ENCODE assay signal across 20 mouse cellular contexts in the genomic region with DNA sequence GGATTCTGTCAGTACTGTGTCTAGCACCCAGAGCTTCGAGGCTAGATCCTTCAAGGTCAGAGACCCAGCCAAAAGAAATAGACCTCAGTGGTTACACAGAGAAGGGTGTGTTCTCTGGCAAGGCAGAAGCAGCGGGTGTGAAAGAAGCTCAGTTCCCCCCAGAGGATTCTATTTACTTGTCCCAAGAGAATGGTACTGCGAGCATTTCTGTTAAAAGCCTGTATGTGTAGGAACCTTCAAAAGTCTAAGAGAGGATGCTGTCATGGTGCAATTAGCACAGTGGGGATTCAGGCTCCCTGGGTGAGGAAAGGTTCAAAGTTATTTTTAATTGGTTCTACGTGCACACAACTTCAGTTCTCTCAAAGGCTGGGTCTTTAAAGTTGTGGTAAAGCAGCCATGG. TPM values are rescaled to one million over a fixed set of nuclear protein-coding genes. Genes with fewer than 3 reads are reported as not detected.
A peak's percentile ranks its signal among the peaks of the same experiment; 100 is the strongest.
DNase-seq lines count a peak whose midpoint lies in the region; ATAC-seq lines count a peak whose summit lies in the region.
"Had no signal": no experiment of that assay in that cellular context is flagged by ENCODE, and none has a peak within 500 bp of the region (broad histone marks: within the 10 kb centered on the region; RNA-seq: fewer than 3 reads in every experiment).

No protein-coding gene starts in this region.

- ATAC-seq in kidney, embryonic 15.5 days (replicated peaks; ENCODE audit: low FRiP score): no peak
- ATAC-seq in kidney, embryonic 14.5 days (ENCODE audit: low FRiP score, low TSS enrichment): no peak
- 0 out of 2 replicates have a peak, but pooled peaks have one; percentile 45 for ATAC-seq in megakaryocyte, adult 5-6 weeks (ENCODE audit: poor library complexity, severe bottlenecking)
- no peak for ATAC-seq in hindbrain, embryonic 11.5 days (ENCODE audit: low FRiP score)
- ATAC-seq: forebrain, embryonic 15.5 days; intestine, embryonic 15.5 days had no signal

- peak; percentile 22 to 31 for DNase-seq in B cell, adult 2 months
- no peak for DNase-seq in embryonic facial prominence, embryonic 10.5 days (ENCODE audit: low spot score)
- DNase-seq in hindbrain, embryonic 11.5 days (ENCODE audit: low spot score): no peak
- DNase-seq in cerebellum, postnatal 10 days: no peak
- DNase-seq in left cerebral cortex, adult 18-20 months (ENCODE audit: low spot score in 2 of 2): no peak
- DNase-seq: adrenal gland, adult 8-10 months; cerebellum, adult 9-10 months; gastrocnemius, postnatal 14 days; kidney, postnatal 36 days; liver; lung, adult 2 months; right cerebral cortex, postnatal 14 days; thymus, postnatal 4 days had no signal

- H3K9me3 ChIP-seq in kidney, embryonic 15.5 days (replicated peaks): no peaks in the 10 kb centered on the region
- no peaks in the 10 kb centered on the region for H3K9me3 ChIP-seq in kidney, embryonic 14.5 days (ENCODE audit: control insufficient read depth, low read length)
- H3K9me3 ChIP-seq in embryonic facial prominence, embryonic 10.5 days: no peaks in the 10 kb centered on the region
- no peaks in the 10 kb centered on the region for H3K9me3 ChIP-seq in hindbrain, embryonic 11.5 days (ENCODE audit: control insufficient read depth, low read length)
- H3K9me3 ChIP-seq: forebrain, embryonic 15.5 days; heart, embryonic 12.5 days; intestine, embryonic 15.5 days had no signal

- no peaks in the 10 kb centered on the region for H3K27me3 ChIP-seq in kidney, embryonic 15.5 days
- H3K27me3 ChIP-seq in kidney, embryonic 14.5 days (ENCODE audit: control insufficient read depth, insufficient read depth, low read length): no peaks in the 10 kb centered on the region
- H3K27me3 ChIP-seq in embryonic facial prominence, embryonic 10.5 days (replicated peaks; ENCODE audit: low read depth, poor library complexity, severe bottlenecking): no peaks in the 10 kb centered on the region
- H3K27me3 ChIP-seq in hindbrain, embryonic 11.5 days (ENCODE audit: control insufficient read depth, insufficient read depth, low read length): no peaks in the 10 kb centered on the region
- H3K27me3 ChIP-seq: forebrain, embryonic 15.5 days; heart, embryonic 12.5 days; intestine, embryonic 15.5 days had no signal

- 0 out of 2 replicates have a peak, but pooled peaks cover 7% of the 10 kb centered on the region for H3K36me3 ChIP-seq in kidney, embryonic 15.5 days
- peaks cover 4% of the 10 kb centered on the region; the same call in 1 of the 2 replicates for H3K36me3 ChIP-seq in kidney, embryonic 14.5 days (ENCODE audit: control insufficient read depth, insufficient read depth, low read length)
- H3K36me3 ChIP-seq in embryonic facial prominence, embryonic 10.5 days (replicated peaks): peaks cover 15% of the 10 kb centered on the region
- H3K36me3 ChIP-seq in hindbrain, embryonic 11.5 days (ENCODE audit: control insufficient read depth, insufficient read depth, low read length): no peaks in the 10 kb centered on the region
- H3K36me3 ChIP-seq: forebrain, embryonic 15.5 days had no signal

- H3K9ac ChIP-seq in kidney, embryonic 15.5 days: no peak overlapping the region
- no peak overlapping the region for H3K9ac ChIP-seq in kidney, embryonic 14.5 days (ENCODE audit: low read depth, low read length)
- no peak overlapping the region for H3K9ac ChIP-seq in hindbrain, embryonic 11.5 days (ENCODE audit: low read depth, low read length)
- H3K9ac ChIP-seq: forebrain, embryonic 15.5 days; heart, embryonic 12.5 days; intestine, embryonic 15.5 days had no signal

- H3K4me1 ChIP-seq in kidney, embryonic 15.5 days: peaks cover 8% of the 10 kb centered on the region; the same call in 1 of the 2 replicates
- H3K4me1 ChIP-seq in kidney, embryonic 14.5 days (ENCODE audit: control insufficient read depth, insufficient read depth, low read length): peaks cover 7% of the 10 kb centered on the region; the same call in 1 of the 2 replicates
- H3K4me1 ChIP-seq in embryonic facial prominence, embryonic 10.5 days: peaks cover 58% of the 10 kb centered on the region
- H3K4me1 ChIP-seq in hindbrain, embryonic 11.5 days (replicated peaks; ENCODE audit: control insufficient read depth, insufficient read depth, low read length): no peaks in the 10 kb centered on the region
- H3K4me1 ChIP-seq: forebrain, embryonic 15.5 days had no signal

- no peak overlapping the region for H3K4me2 ChIP-seq in kidney, embryonic 15.5 days
- H3K4me2 ChIP-seq in kidney, embryonic 14.5 days (replicated peaks; ENCODE audit: low read depth, low read length): no peak overlapping the region
- no peak overlapping the region for H3K4me2 ChIP-seq in hindbrain, embryonic 11.5 days (replicated peaks; ENCODE audit: low read depth, low read length)
- H3K4me2 ChIP-seq: forebrain, embryonic 15.5 days; heart, embryonic 12.5 days; intestine, embryonic 15.5 days had no signal

- 0 out of 2 replicates have a peak overlapping the region, but pooled peaks have one; percentile 30 for H3K27ac ChIP-seq in kidney, embryonic 15.5 days
- no peak overlapping the region; the same call in 1 of the 2 replicates for H3K27ac ChIP-seq in kidney, embryonic 14.5 days (ENCODE audit: low read depth, low read length)
- peak overlapping the region; percentile 80 for H3K27ac ChIP-seq in embryonic facial prominence, embryonic 10.5 days (replicated peaks)
- H3K27ac ChIP-seq in hindbrain, embryonic 11.5 days (ENCODE audit: low read depth, low read length): no peak overlapping the region
- H3K27ac ChIP-seq: forebrain, embryonic 15.5 days; intestine, embryonic 15.5 days; left cerebral cortex, adult 2 months had no signal

- H3K4me3 ChIP-seq in kidney, embryonic 15.5 days (replicated peaks): no peak overlapping the region
- H3K4me3 ChIP-seq in kidney, embryonic 14.5 days (ENCODE audit: low read length): no peak overlapping the region
- no peak overlapping the region for H3K4me3 ChIP-seq in embryonic facial prominence, embryonic 10.5 days
- H3K4me3 ChIP-seq in hindbrain, embryonic 11.5 days (ENCODE audit: low read depth, low read length): no peak overlapping the region
- H3K4me3 ChIP-seq: forebrain, embryonic 15.5 days; heart, embryonic 12.5 days; intestine, embryonic 15.5 days; left cerebral cortex, adult 2 months had no signal

- WGBS in kidney, embryonic 15.5 days: 53% methylated on average over 4 of the region's 4 CpGs
- WGBS in kidney, embryonic 14.5 days: 51% methylated on average over 4 of the region's 4 CpGs
- WGBS in embryonic facial prominence, embryonic 10.5 days: 36% methylated on average over 4 of the region's 4 CpGs
- 51% methylated on average over 4 of the region's 4 CpGs for WGBS in hindbrain, embryonic 11.5 days

RNA-seq across cellular contexts. Expression of a gene that starts 22.0 kb away (rescaled TPM):
- 22.2 and 23.5 TPM in 2 replicates for polyA plus RNA-seq in kidney, embryonic 15.5 days (2015; fragmentation: Nextera tagmentation; extraction: Ambion mirVana)
- 12.8 and 24.1 TPM in 2 replicates for polyA plus RNA-seq in kidney, embryonic 14.5 days (2014; fragmentation: Nextera tagmentation; extraction: Ambion mirVana)
- 29.1 and 33.6 TPM in 2 replicates for polyA plus RNA-seq in embryonic facial prominence, embryonic 10.5 days (2016; fragmentation: Nextera tagmentation; extraction: Ambion mirVana)
- total RNA-seq in megakaryocyte, adult 5-6 weeks (2015): 21.7 and 26.5 TPM in 2 replicates
- 28.5 and 32.6 TPM in 2 replicates for total RNA-seq in megakaryocyte, adult 5-6 weeks (2017)
- 22.2 and 25.6 TPM in 2 replicates for polyA plus RNA-seq in hindbrain, embryonic 11.5 days (2014; fragmentation: Nextera tagmentation; extraction: Ambion mirVana)
- total RNA-seq in left cerebral cortex, adult 18-20 months (2021): 10 to 100 TPM in 1 of 2 experiments, 1 to 10 TPM in 1; 6.1 to 10.1 TPM

RNA-seq across cellular contexts. Expression of a gene that starts 57.8 kb away (rescaled TPM):
- 0.75 and 0.90 TPM in 2 replicates for polyA plus RNA-seq in kidney, embryonic 15.5 days (2015; fragmentation: Nextera tagmentation; extraction: Ambion mirVana)
- 0.89 and 1.7 TPM in 2 replicates for polyA plus RNA-seq in kidney, embryonic 14.5 days (2014; fragmentation: Nextera tagmentation; extraction: Ambion mirVana)
- 0.62 and 0.68 TPM in 2 replicates for polyA plus RNA-seq in embryonic facial prominence, embryonic 10.5 days (2016; fragmentation: Nextera tagmentation; extraction: Ambion mirVana)
- total RNA-seq in megakaryocyte, adult 5-6 weeks (2015): 3.9 and 9.1 TPM in 2 replicates
- 3.0 and 4.7 TPM in 2 replicates for total RNA-seq in megakaryocyte, adult 5-6 weeks (2017)
- polyA plus RNA-seq in hindbrain, embryonic 11.5 days (2014; fragmentation: Nextera tagmentation; extraction: Ambion mirVana): 0.40 and 0.42 TPM in 2 replicates
- total RNA-seq in left cerebral cortex, adult 18-20 months (2021): under 1 TPM; 0.52 to 0.56 TPM

Comparison
In these comparisons a context has a peak if more than half of its experiments do, and no peak if none do; other contexts are left out.
1. H3K27ac ChIP-seq: peak in kidney, embryonic 15.5 days (single experiment) and embryonic facial prominence, embryonic 10.5 days (single experiment); none in kidney, embryonic 14.5 days (single experiment) and hindbrain, embryonic 11.5 days (single experiment).
2. DNase-seq: peak in B cell, adult 2 months (2 of 2); none in embryonic facial prominence, embryonic 10.5 days (single experiment), hindbrain, embryonic 11.5 days (single experiment), cerebellum, postnatal 10 days (0 of 2) and left cerebral cortex, adult 18-20 months (0 of 2).